Mouse (Mus musculus) midbrain, embryonic 11.5 days (tissue): ENCODE results near the gene Akp3. TPM values are rescaled to one million over a fixed set of nuclear protein-coding genes. Genes with fewer than 3 reads are reported as not detected.

ENCODE experiments used
- ATAC-seq: fragments of 200-750 bp; cut with Nextera tagmentation; 2 replicates; pipeline ENCODE4 v1.8.0; 2017; ENCODE audit warnings: moderate TSS enrichment, moderate library complexity; ENCODE audit not compliant: low FRiP score
- DNase-seq: peaks from one replicate; pipeline ENCODE4 v3.0.0; 2015; ENCODE audit warnings: low spot score; ENCODE audit errors: missing footprints
- H3K27ac ChIP-seq: fragments of 300-500 bp; sonication (generic); 2 replicates; pipeline ENCODE4 v1.5.1; 2014; ENCODE audit warnings: low read depth, low read length
- H3K27me3 ChIP-seq: fragments of 300-500 bp; sonication (generic); 2 replicates; pipeline ENCODE4 v1.6.1; 2014; ENCODE audit warnings: mild to moderate bottlenecking, low read length, moderate library complexity, mixed read lengths; ENCODE audit not compliant: control insufficient read depth, insufficient read depth
- H3K36me3 ChIP-seq: fragments of 300-500 bp; sonication (generic); 2 replicates; pipeline ENCODE4 v1.6.1; 2014; ENCODE audit warnings: mild to moderate bottlenecking, low read length, moderate library complexity, mixed read lengths; ENCODE audit not compliant: control insufficient read depth, insufficient read depth
- H3K4me1 ChIP-seq: fragments of 300-500 bp; sonication (generic); 2 replicates; pipeline ENCODE4 v1.6.1; 2014; ENCODE audit warnings: low read length; ENCODE audit not compliant: control insufficient read depth, insufficient read depth
- H3K4me2 ChIP-seq: fragments of 300-500 bp; sonication (generic); 2 replicates; pipeline ENCODE4 v1.6.1; 2014; ENCODE audit warnings: mild to moderate bottlenecking, moderate library complexity
- H3K4me3 ChIP-seq: fragments of 300-500 bp; sonication (generic); 2 replicates; pipeline ENCODE4 v1.5.1; 2014; ENCODE audit warnings: low read depth, low read length
- H3K9ac ChIP-seq: fragments of 300-500 bp; sonication (generic); 2 replicates; pipeline ENCODE4 v1.6.1; 2014; ENCODE audit warnings: low read length
- H3K9me3 ChIP-seq: fragments of 300-500 bp; sonication (generic); 2 replicates; pipeline ENCODE4 v1.6.1; 2016; ENCODE audit warnings: low read length; ENCODE audit not compliant: control insufficient read depth
- WGBS: fragments of 180-500 bp; shearing (Covaris S2); extraction: QIAGEN DNeasy Blood & Tissue Kit; methylation state at CpG from one replicate; pipeline ENCODE4 v1.1.7; 2014; 5-methylcytosine and 5-hydroxymethylcytosine counted together
- polyA plus RNA-seq: library from polyadenylated mRNA; unstranded; fragments of >200 nt; fragmentation: Nextera tagmentation; extraction: Ambion mirVana; gene quantifications from 2 replicates; pipeline ENCODE4 v1.2.1, GENCODE M21; 2014

Gene Akp3
- polyA plus RNA-seq, 1 experiment from 2014 or later, result not detected

DNA sequence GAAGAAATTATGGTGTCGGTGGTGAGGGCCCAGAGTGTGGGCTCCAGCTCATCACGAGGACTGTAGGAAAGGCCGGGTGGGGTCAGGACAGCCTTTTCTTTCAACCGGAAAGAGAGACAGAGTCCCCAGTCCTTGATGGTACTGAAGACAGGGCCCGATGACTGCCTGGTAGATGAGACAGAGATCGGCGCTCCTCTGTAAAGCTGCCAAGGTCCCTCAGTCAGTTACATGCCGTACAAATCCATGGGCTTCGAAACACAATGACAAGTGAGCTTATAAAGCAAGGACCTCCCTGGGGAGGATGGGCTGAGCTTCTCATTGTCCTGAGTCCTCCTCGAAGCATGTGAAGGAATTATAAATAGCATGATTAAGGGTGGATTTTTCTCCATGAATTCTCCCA is 18.4 kb downstream of the Akp3 start:
- no peaks in the 10 kb centered on the region for H3K36me3 ChIP-seq
- WGBS, result 72% methylated on average over 10 of the region's 10 CpGs
- DNase-seq (no peak), ATAC-seq (no peak)
- H3K4me3 ChIP-seq, result no peak overlapping the region
- H3K4me2 ChIP-seq, result no peak overlapping the region
- no peaks in the 10 kb centered on the region for H3K4me1 ChIP-seq
- H3K9ac ChIP-seq, result no peak overlapping the region
- H3K27ac ChIP-seq, result no peak overlapping the region
- H3K9me3 ChIP-seq, result no peaks in the 10 kb centered on the region
- H3K27me3 ChIP-seq, result no peaks in the 10 kb centered on the region

DNA sequence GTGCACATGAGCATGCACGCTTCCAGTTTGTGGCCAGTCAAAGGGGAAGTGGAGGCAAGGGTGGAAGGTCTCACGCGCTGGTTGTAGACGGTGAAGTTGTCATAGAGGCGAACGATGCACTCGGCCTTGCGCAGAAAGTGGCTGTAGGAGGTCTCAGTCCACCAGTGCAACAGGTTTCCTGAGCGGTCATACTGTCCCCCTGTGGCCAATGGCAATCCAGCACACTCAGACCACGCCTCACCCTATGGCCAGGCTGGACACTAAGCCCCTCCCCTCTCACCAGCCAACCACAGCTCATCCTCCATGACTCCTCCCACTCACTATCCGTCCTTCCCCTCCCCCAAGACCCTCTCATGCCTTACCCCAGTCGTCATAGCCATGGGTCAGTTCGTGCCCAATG is 24.6 kb downstream of the Akp3 start:
- peak; percentile 81 for DNase-seq
- Histone ChIP-seq H3K4me3 (no peak overlapping the region), H3K27me3 (peaks cover 31% of the 10 kb centered on the region), H3K9me3 (no peaks in the 10 kb centered on the region), H3K9ac (no peak overlapping the region), H3K36me3 (no peaks in the 10 kb centered on the region), H3K4me1 (peaks cover 4% of the 10 kb centered on the region; the same call in 1 of the 2 replicates), H3K4me2 (no peak overlapping the region), H3K27ac (no peak overlapping the region)
- peak; percentile 51; the same call in 1 of the 2 replicates for ATAC-seq
- 32% methylated on average over 13 of the region's 13 CpGs for WGBS

DNA sequence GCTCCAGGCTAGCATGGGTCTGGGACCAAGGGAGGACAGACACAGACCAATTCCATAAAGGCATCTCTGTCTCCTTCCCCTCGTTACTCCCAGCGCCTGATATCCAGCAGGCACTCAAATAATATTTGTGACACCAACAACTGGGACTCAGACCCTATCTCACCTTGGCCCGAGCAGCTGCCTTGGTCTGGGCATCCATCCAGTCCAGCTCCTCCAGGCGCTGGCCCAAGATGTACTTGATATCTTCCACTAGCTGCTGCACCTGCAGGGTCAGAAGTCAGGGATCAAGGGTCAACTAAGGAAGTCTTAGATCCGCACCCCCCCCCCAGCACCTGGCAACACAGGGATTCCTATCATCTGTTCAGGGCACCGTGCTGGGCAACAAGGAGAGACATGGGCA is 26.5 kb downstream of the Akp3 start:
- H3K9ac ChIP-seq, result no peak overlapping the region
- no peaks in the 10 kb centered on the region for H3K36me3 ChIP-seq
- no peak overlapping the region for H3K27ac ChIP-seq
- DNase-seq (no peak), ATAC-seq (no peak)
- no peaks in the 10 kb centered on the region for H3K9me3 ChIP-seq
- H3K4me1 ChIP-seq, result peaks cover 7% of the 10 kb centered on the region; the same call in 1 of the 2 replicates
- peaks cover 49% of the 10 kb centered on the region for H3K27me3 ChIP-seq
- no peak overlapping the region for H3K4me2 ChIP-seq
- 89% methylated on average over 6 of the region's 6 CpGs for WGBS
- no peak overlapping the region for H3K4me3 ChIP-seq

DNA sequence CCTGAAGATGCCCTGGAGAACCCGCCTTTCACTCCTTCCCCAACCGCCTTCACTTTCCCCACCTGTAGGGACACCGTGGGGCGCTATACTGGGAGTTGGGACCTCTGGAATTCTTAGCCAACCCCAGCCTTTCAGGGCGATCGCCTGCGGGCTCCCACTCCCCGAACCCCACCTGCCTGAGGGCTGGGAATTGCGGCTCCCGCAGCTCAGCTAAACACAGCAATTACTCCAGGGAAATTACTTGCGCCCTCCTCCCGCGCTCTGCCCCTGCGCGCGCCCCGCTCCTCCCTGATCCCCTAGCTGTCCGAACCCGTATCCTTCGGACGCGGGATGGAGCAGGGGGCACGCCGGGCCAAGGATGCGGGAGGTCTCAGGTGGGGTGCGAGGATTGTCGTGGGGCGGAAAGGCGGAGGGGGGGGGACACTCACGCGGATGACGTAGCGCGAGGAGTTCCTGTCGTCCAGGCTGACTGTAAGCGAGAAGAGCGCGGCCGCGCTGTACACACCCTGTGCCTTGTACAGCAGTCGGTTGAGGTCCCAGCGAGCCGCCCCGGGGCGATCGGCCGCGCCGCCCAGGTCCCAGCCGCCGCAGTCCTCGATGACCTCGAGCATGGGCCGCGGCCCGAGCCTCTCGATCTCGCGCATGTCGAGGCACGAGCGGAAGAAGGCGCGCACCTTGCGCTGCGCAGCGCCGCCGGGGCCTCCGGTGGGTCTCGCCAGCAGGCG is 29.2 kb downstream of the Akp3 start:
- 1% methylated on average over 71 of the region's 72 CpGs for WGBS
- Histone ChIP-seq H3K27ac (no peak overlapping the region), H3K4me1 (peaks cover 7% of the 10 kb centered on the region; the same call in 1 of the 2 replicates), H3K4me2 (peak overlapping the region; percentile 30), H3K9ac (no peak overlapping the region), H3K4me3 (peak overlapping the region; percentile 22), H3K27me3 (peaks cover 73% of the 10 kb centered on the region), H3K36me3 (no peaks in the 10 kb centered on the region), H3K9me3 (no peaks in the 10 kb centered on the region)
- peak; percentile 89 for DNase-seq
- no peak for ATAC-seq

DNA sequence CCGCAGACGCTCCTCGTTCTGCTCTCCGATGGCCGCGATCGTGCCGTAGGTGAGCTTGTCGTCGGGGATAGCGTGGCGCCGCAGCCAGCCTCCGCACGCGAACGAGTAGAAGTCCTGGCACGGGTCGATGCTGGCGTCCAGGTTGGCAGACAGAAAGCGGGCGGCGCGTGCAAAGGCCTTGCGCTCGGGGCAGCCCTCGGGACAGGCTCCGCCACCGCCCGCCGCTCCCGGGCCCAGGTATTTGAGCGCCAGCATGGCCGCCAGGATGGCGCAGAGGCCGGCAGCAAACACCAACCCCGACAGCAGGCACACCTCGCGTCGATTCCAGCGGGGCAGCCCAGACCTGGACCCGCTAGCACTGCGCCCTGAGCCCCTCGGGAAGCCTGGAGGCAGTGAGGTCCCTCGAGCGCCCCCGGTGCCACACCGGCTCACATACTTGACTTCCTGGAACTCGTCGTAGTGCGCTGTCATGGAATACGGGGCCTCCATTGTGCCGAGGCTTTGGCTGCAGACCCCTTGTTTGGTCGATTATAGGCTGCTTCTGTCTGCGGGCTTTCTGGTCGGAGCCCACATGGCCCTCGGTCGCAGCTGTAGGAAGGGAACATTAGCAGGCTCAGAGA is 29.8 kb downstream of the Akp3 start:
- peaks cover 73% of the 10 kb centered on the region for H3K27me3 ChIP-seq
- no peaks in the 10 kb centered on the region for H3K36me3 ChIP-seq
- WGBS, result 1% methylated on average over 57 of the region's 58 CpGs
- H3K27ac ChIP-seq, result no peak overlapping the region
- no peaks in the 10 kb centered on the region for H3K9me3 ChIP-seq
- peak overlapping the region; percentile 30 for H3K4me2 ChIP-seq
- no peak for ATAC-seq
- H3K4me1 ChIP-seq, result peaks cover 7% of the 10 kb centered on the region; the same call in 1 of the 2 replicates
- no peak overlapping the region for H3K9ac ChIP-seq
- peak overlapping the region; percentile 22 for H3K4me3 ChIP-seq
- DNase-seq, result peak; percentile 92

DNA sequence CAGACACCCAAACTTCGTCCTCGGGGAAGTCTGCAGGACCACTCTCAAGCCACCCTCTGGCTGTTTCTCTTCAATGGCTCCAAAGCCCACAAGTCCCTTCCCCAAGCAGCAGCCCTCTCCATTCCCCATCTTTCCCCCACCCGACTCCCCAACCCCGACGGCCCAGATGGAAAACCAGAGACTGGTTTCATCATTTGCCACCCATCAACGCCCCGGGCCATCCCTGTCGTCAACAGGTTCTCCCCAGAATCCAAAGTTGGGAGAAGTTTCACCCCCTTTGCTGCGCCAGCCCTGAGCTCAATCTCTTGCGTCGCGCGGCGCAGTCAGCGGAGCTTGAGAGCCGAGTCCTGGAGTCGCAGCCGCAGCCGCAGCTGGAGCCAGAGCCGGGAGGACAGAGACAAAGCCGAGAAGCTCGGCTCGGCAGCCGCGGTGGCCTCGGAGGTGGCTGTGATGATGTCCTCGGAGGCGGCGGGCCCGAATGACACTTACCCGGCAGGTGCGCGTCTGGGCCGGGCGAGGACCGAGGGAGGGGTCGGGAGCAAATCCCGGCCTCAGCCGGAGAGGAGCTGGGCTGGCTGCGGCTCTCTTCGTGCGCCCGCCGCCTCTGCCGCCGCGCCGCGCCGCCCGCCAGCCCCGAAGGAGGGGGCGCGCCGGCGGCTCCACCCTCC is 30.9 kb downstream of the Akp3 start:
- under 1% methylated on average over 39 of the region's 56 CpGs for WGBS
- Histone ChIP-seq H3K4me1 (peaks cover 7% of the 10 kb centered on the region; the same call in 1 of the 2 replicates), H3K27ac (no peak overlapping the region), H3K4me3 (peak overlapping the region; percentile 31), H3K4me2 (peak overlapping the region; percentile 46), H3K9ac (peak overlapping the region; percentile 17), H3K36me3 (no peaks in the 10 kb centered on the region), H3K9me3 (no peaks in the 10 kb centered on the region), H3K27me3 (peaks cover 73% of the 10 kb centered on the region)
- ATAC-seq (peak; percentile 47; the same call in 1 of the 2 replicates), DNase-seq (peak; percentile 94)

DNA sequence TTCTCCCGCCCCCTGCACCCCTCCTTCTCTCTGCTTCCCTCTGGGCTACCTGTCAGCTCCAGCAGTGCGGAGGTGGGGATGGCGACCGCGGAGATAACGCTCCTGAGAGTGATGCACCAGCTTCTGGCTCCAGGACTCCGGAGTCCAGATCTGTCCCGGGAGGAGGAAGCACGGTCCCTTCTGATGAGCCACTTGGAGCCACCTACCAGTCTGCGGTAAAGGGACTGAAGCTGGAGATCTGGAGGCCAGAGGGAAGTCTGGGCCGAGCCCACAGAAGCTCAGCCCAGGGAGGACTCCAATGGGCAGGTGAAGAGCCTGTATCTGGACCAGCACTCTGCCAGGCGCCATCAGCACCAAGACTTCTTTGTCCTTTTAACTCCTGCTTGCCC is 31.4 kb downstream of the Akp3 start, which contains the start of gene Ecel1:
Ecel1 (minus strand) TSS at position 323 of the 389 bp plus-strand sequence.
- Histone ChIP-seq H3K9ac (peak within 1 kb of the TSS; percentile 17), H3K4me3 (peak within 1 kb of the TSS; percentile 31), H3K4me2 (peak within 1 kb of the TSS; percentile 46), H3K9me3 (no peaks in the 10 kb centered on the region), H3K4me1 (peaks cover 7% of the 10 kb centered on the region; the same call in 1 of the 2 replicates), H3K27ac (no peak within 1 kb of the TSS), H3K27me3 (peaks cover 73% of the 10 kb centered on the region), H3K36me3 (no peaks in the 10 kb centered on the region)
- WGBS, result 3% methylated on average over 11 of the region's 12 CpGs
- peak; percentile 92 for DNase-seq
- ATAC-seq, result peak; percentile 38; the same call in 1 of the 2 replicates

DNA sequence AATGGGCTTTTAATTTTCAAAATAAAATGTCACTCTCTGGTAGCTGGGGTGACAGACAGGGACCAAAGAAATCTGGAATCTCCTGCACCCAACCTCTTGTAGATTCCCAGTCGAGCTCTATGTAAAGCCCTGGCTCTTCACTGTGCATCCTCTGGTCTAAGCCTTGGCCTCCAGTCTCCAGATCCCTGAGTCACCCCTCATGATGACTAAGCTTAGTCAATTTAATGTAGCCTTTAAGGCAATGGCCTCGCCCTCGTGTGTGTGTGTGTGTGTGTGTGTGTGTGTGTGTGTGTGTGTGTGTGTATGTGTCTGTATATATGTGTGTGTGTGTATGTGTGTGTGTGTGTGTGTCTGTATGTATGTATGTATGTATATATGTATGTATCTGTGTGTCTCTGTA is 34.6 kb downstream of the Akp3 start:
- peaks cover 43% of the 10 kb centered on the region for H3K27me3 ChIP-seq

More for the DNA sequence above, 34.6 kb downstream of the Akp3 start:
- H3K9me3 ChIP-seq, result no peaks in the 10 kb centered on the region
- H3K4me3 ChIP-seq, result no peak overlapping the region
- DNase-seq (no peak), ATAC-seq (no peak)
- no peak overlapping the region for H3K27ac ChIP-seq
- no peak overlapping the region for H3K4me2 ChIP-seq
- 80% methylated on average over 3 of the region's 3 CpGs for WGBS
- H3K4me1 ChIP-seq, result peaks cover 3% of the 10 kb centered on the region; the same call in 1 of the 2 replicates
- H3K36me3 ChIP-seq, result no peaks in the 10 kb centered on the region
- H3K9ac ChIP-seq, result no peak overlapping the region
